Mouse (Mus musculus): ENCODE measurements around the gene Stag3. TPM values are rescaled to one million over a fixed set of nuclear protein-coding genes. Genes with fewer than 3 reads are reported as not detected.

The Stag3 gene
- polyA plus RNA-seq, 1 experiment from 2014 or later, result 4.4 TPM

DNA sequence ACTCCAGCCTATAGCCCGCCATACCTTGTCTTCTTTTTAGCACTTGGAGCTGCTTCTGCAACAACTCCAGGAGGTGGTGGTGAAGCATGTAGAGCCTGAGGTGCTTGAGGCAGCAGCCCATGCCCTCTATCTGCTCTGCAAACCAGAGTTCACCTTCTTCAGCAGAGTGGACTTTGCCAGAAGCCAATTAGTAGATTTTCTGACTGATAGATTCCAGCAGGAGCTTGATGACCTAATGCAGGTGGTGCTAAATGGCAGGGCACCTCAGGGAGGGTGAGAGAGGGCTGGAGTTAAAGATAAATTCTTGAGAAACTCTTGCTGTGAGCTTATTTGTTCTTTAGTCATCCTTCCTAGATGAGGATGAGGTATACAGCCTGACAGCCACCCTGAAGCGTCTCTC, 19.6 kb downstream of the Stag3 start:
- Histone ChIP-seq H3K4me1 (replicated peaks; ENCODE audit: control insufficient read depth, insufficient read depth, low read length) (no peaks in the 10 kb centered on the region), H3K27ac (ENCODE audit: low read length) (no peak overlapping the region), H3K27me3 (ENCODE audit: control insufficient read depth, insufficient read depth, low read depth, low read length) (no peaks in the 10 kb centered on the region), H3K4me3 (ENCODE audit: low read length) (no peak overlapping the region), H3K9ac (ENCODE audit: low read length) (no peak overlapping the region), H3K9me3 (ENCODE audit: control insufficient read depth, low read length) (no peaks in the 10 kb centered on the region), H3K36me3 (ENCODE audit: control insufficient read depth, insufficient read depth, low read length) (no peaks in the 10 kb centered on the region), H3K4me2 (ENCODE audit: low read depth, low read length) (no peak overlapping the region)
- 78% methylated on average over 2 of the region's 2 CpGs for WGBS
- no peak for ATAC-seq (ENCODE audit: low read depth)

DNA sequence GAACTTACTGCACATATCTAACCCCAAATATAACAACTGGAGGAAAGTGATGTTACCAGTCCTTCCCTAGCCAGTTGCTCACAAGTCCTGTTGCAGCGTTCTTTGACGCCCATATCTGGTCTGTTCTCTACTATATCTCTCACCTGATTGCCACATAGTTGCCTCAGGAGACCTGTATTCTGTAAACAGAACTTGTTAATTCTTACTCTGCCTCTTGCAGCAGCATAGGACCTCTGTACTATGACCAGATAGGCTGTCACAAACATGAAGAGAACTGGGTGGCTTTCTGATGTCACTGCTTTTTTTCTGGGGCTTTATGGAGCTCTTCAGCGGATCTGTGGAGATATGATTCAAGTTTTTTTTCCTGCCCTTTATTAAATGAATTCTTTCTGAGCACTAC, 32.8 kb downstream of the Stag3 start:
- no peaks in the 10 kb centered on the region for H3K27me3 ChIP-seq (ENCODE audit: control insufficient read depth, insufficient read depth, low read depth, low read length)
- WGBS, result 82% methylated on average over 3 of the region's 3 CpGs
- no peaks in the 10 kb centered on the region for H3K9me3 ChIP-seq (ENCODE audit: control insufficient read depth, low read length)
- H3K4me1 ChIP-seq (replicated peaks; ENCODE audit: control insufficient read depth, insufficient read depth, low read length), result no peaks in the 10 kb centered on the region
- no peak overlapping the region for H3K27ac ChIP-seq (ENCODE audit: low read length)
- no peak overlapping the region for H3K4me2 ChIP-seq (ENCODE audit: low read depth, low read length)
- no peak for ATAC-seq (ENCODE audit: low read depth)
- no peaks in the 10 kb centered on the region for H3K36me3 ChIP-seq (ENCODE audit: control insufficient read depth, insufficient read depth, low read length)
- no peak overlapping the region for H3K9ac ChIP-seq (ENCODE audit: low read length)
- H3K4me3 ChIP-seq (ENCODE audit: low read length), result no peak overlapping the region

GRCm38 (mm10) chr5:138341661-138342060, 61.6 kb downstream of the Stag3 start, which contains the start of gene Pvrig:
TSS of gene Pvrig (plus strand) at chr5:138341961.
- H3K27me3 ChIP-seq (ENCODE audit: control insufficient read depth, insufficient read depth, low read depth, low read length), result no peaks in the 10 kb centered on the region
- no peaks in the 10 kb centered on the region for H3K36me3 ChIP-seq (ENCODE audit: control insufficient read depth, insufficient read depth, low read length)
- 89% methylated on average over 2 of the region's 2 CpGs for WGBS

GRCm38 (mm10) chr5:138343216-138343615, 63.2 kb downstream of the Stag3 start:
- Histone ChIP-seq H3K27me3 (ENCODE audit: control insufficient read depth, insufficient read depth, low read depth, low read length) (no peaks in the 10 kb centered on the region), H3K4me2 (ENCODE audit: low read depth, low read length) (no peak overlapping the region), H3K9ac (ENCODE audit: low read length) (no peak overlapping the region), H3K4me3 (ENCODE audit: low read length) (no peak overlapping the region), H3K4me1 (replicated peaks; ENCODE audit: control insufficient read depth, insufficient read depth, low read length) (no peaks in the 10 kb centered on the region), H3K36me3 (ENCODE audit: control insufficient read depth, insufficient read depth, low read length) (no peaks in the 10 kb centered on the region), H3K9me3 (ENCODE audit: control insufficient read depth, low read length) (no peaks in the 10 kb centered on the region), H3K27ac (ENCODE audit: low read length) (no peak overlapping the region)
- ATAC-seq (ENCODE audit: low read depth), result no peak
- 82% methylated on average over 3 of the region's 3 CpGs for WGBS

More at GRCm38 (mm10) chr5:138341661-138342060, 61.6 kb downstream of the Stag3 start, which contains the start of gene Pvrig:
- H3K9me3 ChIP-seq (ENCODE audit: control insufficient read depth, low read length), result no peaks in the 10 kb centered on the region
- H3K9ac ChIP-seq (ENCODE audit: low read length), result no peak within 1 kb of the TSS
- H3K4me1 ChIP-seq (replicated peaks; ENCODE audit: control insufficient read depth, insufficient read depth, low read length), result no peaks in the 10 kb centered on the region
- H3K4me3 ChIP-seq (ENCODE audit: low read length), result no peak within 1 kb of the TSS
- no peak within 1 kb of the TSS for H3K27ac ChIP-seq (ENCODE audit: low read length)
- no peak for ATAC-seq (ENCODE audit: low read depth)
- no peak within 1 kb of the TSS for H3K4me2 ChIP-seq (ENCODE audit: low read depth, low read length)

Other genes with a start within 250 kb of the Stag3 start
- not detected in 2 replicates for gene Smok3c, start 227.0 kb upstream of the Stag3 start, polyA plus RNA-seq (2015; fragmentation: Nextera tagmentation; extraction: Ambion mirVana)
- 14.8 and 18.1 TPM in 2 replicates for gene Zkscan1, start 195.2 kb upstream of the Stag3 start, polyA plus RNA-seq (2015; fragmentation: Nextera tagmentation; extraction: Ambion mirVana)
- 57.9 and 61.5 TPM in 2 replicates for gene Zscan21, start 163.3 kb upstream of the Stag3 start, polyA plus RNA-seq (2015; fragmentation: Nextera tagmentation; extraction: Ambion mirVana)
- 22.8 and 24.0 TPM in 2 replicates for gene Zfp113, start 124.5 kb upstream of the Stag3 start, polyA plus RNA-seq (2015; fragmentation: Nextera tagmentation; extraction: Ambion mirVana)
- gene Cops6, start 119.2 kb upstream of the Stag3 start, polyA plus RNA-seq (2015; fragmentation: Nextera tagmentation; extraction: Ambion mirVana), result 292 and 301 TPM in 2 replicates
- 26.2 and 27.4 TPM in 2 replicates for gene Ap4m1, start 108.2 kb upstream of the Stag3 start, polyA plus RNA-seq (2015; fragmentation: Nextera tagmentation; extraction: Ambion mirVana)
- gene Mcm7, start 107.8 kb upstream of the Stag3 start, polyA plus RNA-seq (2015; fragmentation: Nextera tagmentation; extraction: Ambion mirVana), result 180 and 197 TPM in 2 replicates
- gene Taf6, start 92.8 kb upstream of the Stag3 start, polyA plus RNA-seq (2015; fragmentation: Nextera tagmentation; extraction: Ambion mirVana), result 87.3 and 88.8 TPM in 2 replicates
- 59.5 and 60.5 TPM in 2 replicates for gene Cnpy4, start 92.8 kb upstream of the Stag3 start, polyA plus RNA-seq (2015; fragmentation: Nextera tagmentation; extraction: Ambion mirVana)
- gene Mblac1, start 85.9 kb upstream of the Stag3 start, polyA plus RNA-seq (2015; fragmentation: Nextera tagmentation; extraction: Ambion mirVana), result 7.6 and 8.8 TPM in 2 replicates
- not detected in 2 replicates for gene Nxpe5, start 54.3 kb upstream of the Stag3 start, polyA plus RNA-seq (2015; fragmentation: Nextera tagmentation; extraction: Ambion mirVana)
- gene Lamtor4, start 24.8 kb upstream of the Stag3 start, polyA plus RNA-seq (2015; fragmentation: Nextera tagmentation; extraction: Ambion mirVana), result 56.7 and 62.1 TPM in 2 replicates
- gene BC037034, start 16.2 kb upstream of the Stag3 start, polyA plus RNA-seq (2015; fragmentation: Nextera tagmentation; extraction: Ambion mirVana), result 3.8 and 6.2 TPM in 2 replicates
- 1.2 and 1.5 TPM in 2 replicates for gene Gal3st4, start 7.4 kb upstream of the Stag3 start, polyA plus RNA-seq (2015; fragmentation: Nextera tagmentation; extraction: Ambion mirVana)
- gene Gm43720, start 282 bp upstream of the Stag3 start, polyA plus RNA-seq (2015; fragmentation: Nextera tagmentation; extraction: Ambion mirVana), result 0.13 and 0.19 TPM in 2 replicates
- gene Gpc2, start 235 bp upstream of the Stag3 start, polyA plus RNA-seq (2015; fragmentation: Nextera tagmentation; extraction: Ambion mirVana), result 16.7 and 17.1 TPM in 2 replicates
- gene Pvrig, start 61.7 kb downstream of the Stag3 start, polyA plus RNA-seq (2015; fragmentation: Nextera tagmentation; extraction: Ambion mirVana), result 0.39 TPM in 1 of 2 replicates, not detected in the other
- 32.3 and 32.9 TPM in 2 replicates for gene Zfp157, start 161.2 kb downstream of the Stag3 start, polyA plus RNA-seq (2015; fragmentation: Nextera tagmentation; extraction: Ambion mirVana)

Data from lung, embryonic 16.5 days (tissue).